Mouse (Mus musculus): ENCODE results near the gene Ncan. TPM values are rescaled to one million over a fixed set of nuclear protein-coding genes. Genes with fewer than 3 reads are reported as not detected.

Ncan gene
- polyA plus RNA-seq, 1 experiment from 2014 or later: 13.5 TPM

- Histone ChIP-seq H3K4me1 (peaks cover 36% of the 10 kb centered on the region), H3K27me3 (ENCODE audit: poor library complexity, severe bottlenecking) (peaks cover 97% of the 10 kb centered on the region), H3K9me3 (no peaks in the 10 kb centered on the region), H3K36me3 (replicated peaks) (peaks cover 4% of the 10 kb centered on the region; the same call in 1 of the 2 replicates), H3K4me3 (no peak overlapping the region), H3K27ac (no peak overlapping the region)
- WGBS: 9% methylated on average over 9 of the region's 9 CpGs
- peak; percentile 33 for DNase-seq (ENCODE audit: extremely low spot score, low spot score)
Observed at GRCm38 (mm10) chr8:70117611-70118010, 3.1 kb downstream of the Ncan start.

- Histone ChIP-seq H3K9me3 (no peaks in the 10 kb centered on the region), H3K4me3 (no peak overlapping the region), H3K27ac (no peak overlapping the region), H3K4me1 (peaks cover 35% of the 10 kb centered on the region), H3K27me3 (ENCODE audit: poor library complexity, severe bottlenecking) (peaks cover 100% of the 10 kb centered on the region), H3K36me3 (replicated peaks) (peaks cover 12% of the 10 kb centered on the region; the same call in 1 of the 2 replicates)
- DNase-seq (ENCODE audit: extremely low spot score, low spot score): no peak
- whole genome bisulfite sequencing: 72% methylated on average over 13 of the region's 13 CpGs
Observed at GRCm38 (mm10) chr8:70114892-70115291, 5.8 kb downstream of the Ncan start.

- peaks cover 31% of the 10 kb centered on the region for H3K4me1 ChIP-seq
- H3K4me3 ChIP-seq: no peak overlapping the region
- no peak overlapping the region for H3K27ac ChIP-seq
- H3K9me3 ChIP-seq: no peaks in the 10 kb centered on the region
- H3K36me3 ChIP-seq (replicated peaks): peaks cover 14% of the 10 kb centered on the region; the same call in 1 of the 2 replicates
- H3K27me3 ChIP-seq (ENCODE audit: poor library complexity, severe bottlenecking): peaks cover 100% of the 10 kb centered on the region
- 19% methylated on average over 6 of the region's 6 CpGs for WGBS
- no peak for DNase-seq (ENCODE audit: extremely low spot score, low spot score)
Observed at GRCm38 (mm10) chr8:70114488-70114887, 6.2 kb downstream of the Ncan start.

- Histone ChIP-seq H3K27ac (no peak overlapping the region), H3K4me3 (peak overlapping the region; percentile 22), H3K36me3 (replicated peaks) (peaks cover 14% of the 10 kb centered on the region; the same call in 1 of the 2 replicates), H3K27me3 (ENCODE audit: poor library complexity, severe bottlenecking) (peaks cover 97% of the 10 kb centered on the region), H3K9me3 (no peaks in the 10 kb centered on the region), H3K4me1 (peaks cover 14% of the 10 kb centered on the region)
- no peak for DNase-seq (ENCODE audit: extremely low spot score, low spot score)
- 7% methylated on average over 43 of the region's 43 CpGs for WGBS
Observed at GRCm38 (mm10) chr8:70112401-70113016, 8.2 kb downstream of the Ncan start.

GRCm38 (mm10) chr8:70111192-70111795 is 9.4 kb downstream of the Ncan start:
- Histone ChIP-seq H3K27me3 (ENCODE audit: poor library complexity, severe bottlenecking) (peaks cover 89% of the 10 kb centered on the region), H3K27ac (no peak overlapping the region), H3K4me1 (peaks cover 14% of the 10 kb centered on the region), H3K9me3 (no peaks in the 10 kb centered on the region), H3K4me3 (0 out of 2 replicates have a peak overlapping the region, but pooled peaks have one; percentile 18), H3K36me3 (replicated peaks) (peaks cover 14% of the 10 kb centered on the region; the same call in 1 of the 2 replicates)
- DNase-seq (ENCODE audit: extremely low spot score, low spot score): no peak
- WGBS: 54% methylated on average over 23 of the region's 23 CpGs

- peaks cover 14% of the 10 kb centered on the region; the same call in 1 of the 2 replicates for H3K36me3 ChIP-seq (replicated peaks)
- peaks cover 81% of the 10 kb centered on the region for H3K27me3 ChIP-seq (ENCODE audit: poor library complexity, severe bottlenecking)
- no peaks in the 10 kb centered on the region for H3K9me3 ChIP-seq
- H3K27ac ChIP-seq: no peak overlapping the region
- H3K4me3 ChIP-seq: no peak overlapping the region
- H3K4me1 ChIP-seq: peaks cover 14% of the 10 kb centered on the region
- DNase-seq (ENCODE audit: extremely low spot score, low spot score): no peak
- 100% methylated on average over 2 of the region's 2 CpGs for WGBS
Observed at GRCm38 (mm10) chr8:70110451-70110850, 10.2 kb downstream of the Ncan start.

GRCm38 (mm10) chr8:70104922-70105321 is 15.8 kb downstream of the Ncan start:
- Histone ChIP-seq H3K36me3 (replicated peaks) (peaks cover 2% of the 10 kb centered on the region; the same call in 1 of the 2 replicates), H3K4me1 (no peaks in the 10 kb centered on the region), H3K27me3 (ENCODE audit: poor library complexity, severe bottlenecking) (peaks cover 25% of the 10 kb centered on the region), H3K27ac (no peak overlapping the region), H3K4me3 (no peak overlapping the region), H3K9me3 (no peaks in the 10 kb centered on the region)
- DNase-seq (ENCODE audit: extremely low spot score, low spot score): no peak
- WGBS: 81% methylated on average over 7 of the region's 7 CpGs

- Histone ChIP-seq H3K9me3 (no peaks in the 10 kb centered on the region), H3K27me3 (ENCODE audit: poor library complexity, severe bottlenecking) (peaks cover 21% of the 10 kb centered on the region), H3K36me3 (replicated peaks) (no peaks in the 10 kb centered on the region; the same call in 1 of the 2 replicates), H3K4me3 (no peak overlapping the region), H3K27ac (no peak overlapping the region), H3K4me1 (no peaks in the 10 kb centered on the region)
- DNase-seq (ENCODE audit: extremely low spot score, low spot score): no peak
- 30% methylated on average over 6 of the region's 6 CpGs for WGBS
Observed at GRCm38 (mm10) chr8:70104506-70104905, 16.2 kb downstream of the Ncan start.

GRCm38 (mm10) chr8:70100241-70100640 is 20.4 kb downstream of the Ncan start:
- H3K36me3 ChIP-seq (replicated peaks): peaks cover 21% of the 10 kb centered on the region

GRCm38 (mm10) chr8:70099276-70099675 is 21.4 kb downstream of the Ncan start:
- peaks cover 4% of the 10 kb centered on the region; the same call in 1 of the 2 replicates for H3K9me3 ChIP-seq
- WGBS: 81% methylated on average over 8 of the region's 8 CpGs
- H3K4me1 ChIP-seq: no peaks in the 10 kb centered on the region
- H3K27me3 ChIP-seq (ENCODE audit: poor library complexity, severe bottlenecking): 0 out of 2 replicates have a peak, but pooled peaks cover 1% of the 10 kb centered on the region
- no peak overlapping the region for H3K27ac ChIP-seq
- H3K4me3 ChIP-seq: no peak overlapping the region
- peaks cover 21% of the 10 kb centered on the region for H3K36me3 ChIP-seq (replicated peaks)
- DNase-seq (ENCODE audit: extremely low spot score, low spot score): no peak

More at GRCm38 (mm10) chr8:70100241-70100640, 20.4 kb downstream of the Ncan start:
- no peaks in the 10 kb centered on the region for H3K4me1 ChIP-seq
- H3K27me3 ChIP-seq (ENCODE audit: poor library complexity, severe bottlenecking): no peaks in the 10 kb centered on the region
- DNase-seq (ENCODE audit: extremely low spot score, low spot score): no peak
- peaks cover 4% of the 10 kb centered on the region; the same call in 1 of the 2 replicates for H3K9me3 ChIP-seq
- H3K27ac ChIP-seq: no peak overlapping the region
- WGBS: 91% methylated on average over 8 of the region's 8 CpGs
- H3K4me3 ChIP-seq: no peak overlapping the region

GRCm38 (mm10) chr8:70092786-70093185 is 27.9 kb downstream of the Ncan start:
- peaks cover under 1% of the 10 kb centered on the region; the same call in 1 of the 2 replicates for H3K9me3 ChIP-seq
- H3K4me3 ChIP-seq: no peak overlapping the region
- 71% methylated on average over 8 of the region's 8 CpGs for WGBS
- peaks cover 14% of the 10 kb centered on the region for H3K36me3 ChIP-seq (replicated peaks)
- H3K4me1 ChIP-seq: peaks cover 20% of the 10 kb centered on the region
- peaks cover 55% of the 10 kb centered on the region for H3K27me3 ChIP-seq (ENCODE audit: poor library complexity, severe bottlenecking)
- no peak for DNase-seq (ENCODE audit: extremely low spot score, low spot score)
- H3K27ac ChIP-seq: no peak overlapping the region

GRCm38 (mm10) chr8:70089296-70089960 is 31.2 kb downstream of the Ncan start:
- no peaks in the 10 kb centered on the region for H3K9me3 ChIP-seq
- 62% methylated on average over 9 of the region's 9 CpGs for WGBS
- no peaks in the 10 kb centered on the region for H3K36me3 ChIP-seq (replicated peaks)
- peaks cover 89% of the 10 kb centered on the region for H3K27me3 ChIP-seq (ENCODE audit: poor library complexity, severe bottlenecking)
- DNase-seq (ENCODE audit: extremely low spot score, low spot score): no peak
- H3K4me1 ChIP-seq: peaks cover 34% of the 10 kb centered on the region
- no peak overlapping the region for H3K27ac ChIP-seq
- no peak overlapping the region for H3K4me3 ChIP-seq

All from forebrain, embryonic 10.5 days (tissue).